Mouse (Mus musculus) liver, embryonic 11.5 days (tissue): Measurements from ENCODE around the gene Fzd9. TPM values are rescaled to one million over a fixed set of nuclear protein-coding genes. Genes with fewer than 3 reads are reported as not detected.

Experiments used
- ATAC-seq: fragments of 200-750 bp; cut with Nextera tagmentation; replicated peaks from 2 replicates; pipeline ENCODE4 v1.8.0; 2017; ENCODE audit warnings: moderate number of reproducible peaks, mild to moderate bottlenecking, moderate TSS enrichment, moderate library complexity; ENCODE audit not compliant: low FRiP score
- DNase-seq: peaks from one replicate; pipeline ENCODE4 v3.0.0-alpha.2; 2017; ENCODE audit warnings: low spot score
- H3K27ac ChIP-seq: fragments of 300-500 bp; sonication (generic); 2 replicates; pipeline ENCODE4 v1.5.1; 2014; ENCODE audit warnings: mild to moderate bottlenecking, low read depth, low read length, control low read depth
- H3K27me3 ChIP-seq: fragments of 300-500 bp; sonication (generic); replicated peaks from 2 replicates; pipeline ENCODE4 v1.6.1; 2014; ENCODE audit warnings: low read length, mixed read lengths; ENCODE audit not compliant: control insufficient read depth, insufficient read depth
- H3K36me3 ChIP-seq: fragments of 300-500 bp; sonication (generic); 2 replicates; pipeline ENCODE4 v1.6.1; 2014; ENCODE audit warnings: mild to moderate bottlenecking, low read length, moderate library complexity, mixed read lengths; ENCODE audit not compliant: control insufficient read depth, insufficient read depth
- H3K4me1 ChIP-seq: fragments of 300-500 bp; sonication (generic); replicated peaks from 2 replicates; pipeline ENCODE4 v1.6.1; 2014; ENCODE audit warnings: low read length, mixed read lengths; ENCODE audit not compliant: control insufficient read depth, insufficient read depth
- H3K4me2 ChIP-seq: fragments of 300-500 bp; sonication (generic); 2 replicates; pipeline ENCODE4 v1.6.1; 2014; ENCODE audit warnings: mild to moderate bottlenecking, control low read depth, moderate library complexity
- H3K4me3 ChIP-seq: fragments of 300-500 bp; sonication (generic); 2 replicates; pipeline ENCODE4 v1.5.1; 2014; ENCODE audit warnings: low read depth, low read length, control low read depth
- H3K9ac ChIP-seq: fragments of 300-500 bp; sonication (generic); 2 replicates; pipeline ENCODE4 v1.6.1; 2014; ENCODE audit warnings: low read depth, low read length, control low read depth
- H3K9me3 ChIP-seq: fragments of 300-500 bp; sonication (generic); 2 replicates; pipeline ENCODE4 v1.6.1; 2016; ENCODE audit warnings: low read length, inconsistent platforms, mixed read lengths; ENCODE audit not compliant: control insufficient read depth
- WGBS: fragments of 180-500 bp; shearing (Covaris S2); extraction: QIAGEN DNeasy Blood & Tissue Kit; methylation state at CpG from one replicate; pipeline ENCODE4 v1.1.7; 2014; 5-methylcytosine and 5-hydroxymethylcytosine counted together
- polyA plus RNA-seq: library from polyadenylated mRNA; unstranded; fragments of >200 nt; fragmentation: Nextera tagmentation; extraction: Ambion mirVana; gene quantifications from 2 replicates; pipeline ENCODE4 v1.2.1, GENCODE M21; 2014

The Fzd9 gene
- polyA plus RNA-seq, 1 experiment from 2014 or later, result 0.47 TPM

DNA sequence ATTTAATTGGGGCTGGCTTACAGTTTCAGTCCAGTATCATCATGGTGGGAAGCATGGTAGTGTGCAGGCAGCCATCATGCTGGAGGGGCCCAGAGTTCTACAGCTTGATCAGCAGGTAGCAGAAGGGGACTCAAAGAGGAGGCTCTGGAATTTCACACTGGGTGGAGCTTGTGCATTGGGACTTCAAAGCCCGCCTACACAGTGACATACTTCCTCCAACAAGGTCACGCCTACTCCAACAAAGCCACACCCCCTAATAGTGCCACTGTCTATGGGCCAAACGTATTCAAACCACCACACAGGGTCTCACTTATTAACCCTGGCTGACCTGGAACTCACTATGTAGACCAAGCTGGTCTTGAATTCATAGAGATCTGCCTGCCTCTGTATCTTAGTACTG is 5.1 kb upstream of the Fzd9 start:
- no peaks in the 10 kb centered on the region; the same call in 1 of the 2 replicates for H3K27me3 ChIP-seq

DNA sequence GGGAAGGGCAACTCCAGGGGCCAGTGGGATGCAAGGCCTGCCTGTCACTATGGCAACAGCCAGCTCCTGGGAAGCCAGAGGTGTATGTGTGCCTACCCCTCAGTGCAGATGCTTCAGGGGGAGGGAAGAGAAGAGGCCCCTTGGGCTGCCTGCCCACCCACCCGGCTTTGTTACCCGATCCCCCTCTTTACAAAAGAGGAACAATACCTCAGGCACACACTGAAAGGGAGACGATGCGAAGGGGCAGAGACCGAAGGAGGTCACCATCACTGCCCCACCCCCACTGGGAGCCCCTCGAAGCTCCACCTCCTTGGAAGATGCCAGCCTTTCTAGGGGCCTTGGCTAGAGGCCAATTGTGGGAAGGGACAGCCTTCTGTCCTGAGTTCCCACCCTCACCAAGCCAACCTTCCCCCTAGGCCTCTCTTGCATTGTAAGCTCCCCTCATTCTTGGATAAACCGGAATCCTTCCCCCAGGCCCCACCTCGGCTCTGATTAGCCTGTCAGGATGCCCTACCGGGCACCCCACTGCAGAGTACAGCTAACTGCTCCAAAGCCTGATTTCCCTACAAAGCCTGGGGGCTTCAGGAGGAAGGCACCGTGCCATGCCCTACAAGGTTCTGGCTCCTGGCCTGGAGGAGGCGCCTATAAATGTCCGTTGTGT is 2.8 kb upstream of the Fzd9 start:
- DNase-seq, result no peak
- Histone ChIP-seq H3K27ac (no peak overlapping the region), H3K36me3 (no peaks in the 10 kb centered on the region), H3K4me1 (peaks cover 7% of the 10 kb centered on the region; the same call in 1 of the 2 replicates), H3K27me3 (peaks cover 20% of the 10 kb centered on the region), H3K9me3 (peaks cover 3% of the 10 kb centered on the region; the same call in 1 of the 2 replicates), H3K4me2 (no peak overlapping the region), H3K9ac (no peak overlapping the region), H3K4me3 (no peak overlapping the region)
- 30% methylated on average over 12 of the region's 12 CpGs for WGBS
- ATAC-seq, result no peak

More for the DNA sequence above, 5.1 kb upstream of the Fzd9 start:
- no peak for DNase-seq
- no peak overlapping the region for H3K9ac ChIP-seq
- no peaks in the 10 kb centered on the region for H3K4me1 ChIP-seq
- WGBS, result 86% methylated on average over 3 of the region's 3 CpGs
- H3K36me3 ChIP-seq, result no peaks in the 10 kb centered on the region
- H3K4me2 ChIP-seq, result no peak overlapping the region
- peaks cover 3% of the 10 kb centered on the region; the same call in 1 of the 2 replicates for H3K9me3 ChIP-seq
- no peak overlapping the region for H3K4me3 ChIP-seq
- no peak for ATAC-seq
- no peak overlapping the region for H3K27ac ChIP-seq

DNA sequence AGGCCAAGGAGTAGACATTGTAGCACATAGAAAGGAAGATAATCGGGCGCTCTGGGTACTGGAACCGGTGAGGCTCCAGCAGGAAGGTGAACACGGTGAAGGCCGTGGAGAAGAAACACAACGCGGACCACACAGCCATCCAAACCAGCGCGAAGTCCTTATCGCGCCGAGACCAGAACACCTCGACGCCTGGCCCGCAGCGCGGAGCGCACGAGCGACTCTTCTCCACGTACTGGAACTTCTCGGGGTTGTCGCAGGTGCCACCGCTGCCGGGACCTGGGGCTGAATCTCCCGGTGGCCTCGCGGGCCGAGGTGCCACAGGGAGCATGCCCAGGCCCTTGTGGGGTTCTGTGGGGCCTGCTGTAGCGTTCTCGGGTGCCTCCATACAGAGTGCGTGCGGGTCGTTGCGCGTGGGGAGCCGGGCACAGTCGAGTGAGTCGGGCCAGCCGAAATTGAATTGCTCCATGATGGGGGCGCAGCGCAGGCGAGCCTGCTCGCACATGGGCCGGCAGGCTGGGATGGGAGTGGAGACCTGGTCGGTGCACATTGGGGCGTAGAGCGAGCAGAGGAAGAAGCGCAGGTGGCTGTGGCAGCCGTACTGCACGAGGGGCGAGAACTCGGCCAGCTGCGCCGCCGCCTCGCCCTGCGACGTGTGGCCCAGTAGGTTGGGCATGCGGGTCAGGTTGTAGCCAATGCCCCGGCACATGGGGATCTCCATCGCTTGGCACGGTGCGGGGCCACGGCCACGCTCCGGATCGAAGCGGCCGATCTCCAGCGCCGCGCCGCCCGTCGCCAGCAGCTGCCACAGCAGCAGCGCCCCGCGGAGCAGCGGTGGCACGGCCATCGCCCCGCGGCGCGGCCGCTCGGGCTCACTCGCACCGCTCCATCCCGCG is 598 bp downstream of the Fzd9 start:
- no peaks in the 10 kb centered on the region for H3K9me3 ChIP-seq
- peak overlapping the region; percentile 57; the same call in 1 of the 2 replicates for H3K9ac ChIP-seq
- H3K4me3 ChIP-seq, result peak overlapping the region; percentile 52
- peak; percentile 58 for ATAC-seq
- WGBS, result 3% methylated on average over 92 of the region's 92 CpGs
- peak; percentile 62 for DNase-seq
- H3K36me3 ChIP-seq, result peaks cover 11% of the 10 kb centered on the region; the same call in 1 of the 2 replicates
- peak overlapping the region; percentile 100 for H3K4me2 ChIP-seq
- H3K27ac ChIP-seq, result no peak overlapping the region
- H3K27me3 ChIP-seq, result peaks cover 25% of the 10 kb centered on the region
- peaks cover 7% of the 10 kb centered on the region; the same call in 1 of the 2 replicates for H3K4me1 ChIP-seq

DNA sequence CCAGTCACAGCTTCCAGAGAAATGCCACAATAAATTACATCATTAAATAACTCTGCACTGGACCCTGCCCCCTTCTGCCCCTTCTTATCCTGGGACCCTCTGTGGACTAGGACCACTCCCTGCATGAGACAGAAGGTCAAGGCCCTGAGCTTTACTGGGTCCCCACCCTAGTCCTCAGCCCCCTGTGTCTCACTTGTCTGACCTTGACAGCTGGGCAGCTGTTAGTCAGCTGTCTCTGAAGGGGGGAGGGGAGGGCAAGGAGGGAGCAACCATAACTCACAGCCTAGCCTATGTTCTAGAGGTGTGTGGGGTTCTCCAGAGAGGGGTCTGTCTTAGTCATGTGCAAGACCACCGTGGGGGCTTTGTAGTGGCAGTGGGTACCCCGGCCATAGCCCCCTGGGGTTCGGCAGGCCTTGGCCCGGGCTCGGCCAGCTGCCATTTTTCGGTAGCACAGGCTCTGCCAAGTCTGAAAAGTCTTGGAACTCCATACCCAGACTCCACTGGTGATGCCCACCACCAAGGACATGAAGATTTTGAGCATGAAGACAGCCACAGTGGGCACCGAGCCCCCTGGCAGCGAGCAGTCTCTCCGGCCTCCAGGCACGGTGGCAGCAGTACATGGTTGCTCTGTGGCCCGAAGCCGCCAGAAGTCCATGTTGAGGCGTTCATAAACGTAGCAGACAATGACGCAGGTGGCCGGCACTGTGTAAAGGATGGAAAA is 1.9 kb downstream of the Fzd9 start:
- H3K4me2 ChIP-seq, result no peak overlapping the region
- peaks cover 22% of the 10 kb centered on the region for H3K36me3 ChIP-seq
- no peak overlapping the region for H3K9ac ChIP-seq
- ATAC-seq (no peak), DNase-seq (no peak)
- peaks cover 7% of the 10 kb centered on the region; the same call in 1 of the 2 replicates for H3K4me1 ChIP-seq
- peaks cover 25% of the 10 kb centered on the region for H3K27me3 ChIP-seq
- no peak overlapping the region for H3K27ac ChIP-seq
- H3K9me3 ChIP-seq, result no peaks in the 10 kb centered on the region
- H3K4me3 ChIP-seq, result no peak overlapping the region
- WGBS, result 80% methylated on average over 16 of the region's 16 CpGs

DNA sequence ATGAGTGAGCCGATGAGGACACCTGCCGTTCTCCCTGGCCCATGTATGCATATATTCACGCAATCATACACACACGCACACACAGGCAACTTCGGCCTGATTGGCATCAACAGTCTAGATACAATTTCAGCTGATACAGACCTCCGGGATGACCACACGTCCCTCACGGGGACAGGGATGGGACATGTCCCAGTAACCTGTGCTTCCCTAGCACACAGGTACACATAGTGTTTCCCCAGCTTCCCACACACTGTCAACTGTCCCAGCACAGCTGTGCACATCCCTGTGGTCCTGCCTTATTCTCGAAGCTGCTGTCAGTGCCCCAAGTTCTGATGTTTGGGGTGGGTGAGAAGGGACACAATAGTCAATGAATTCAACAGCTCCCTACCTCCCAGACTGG is 3.7 kb downstream of the Fzd9 start:
- ATAC-seq (no peak), DNase-seq (no peak)
- Histone ChIP-seq H3K4me1 (peaks cover 7% of the 10 kb centered on the region; the same call in 1 of the 2 replicates), H3K27me3 (peaks cover 25% of the 10 kb centered on the region), H3K4me2 (no peak overlapping the region), H3K4me3 (no peak overlapping the region), H3K36me3 (peaks cover 39% of the 10 kb centered on the region), H3K27ac (no peak overlapping the region), H3K9ac (no peak overlapping the region), H3K9me3 (no peaks in the 10 kb centered on the region)
- 78% methylated on average over 9 of the region's 9 CpGs for WGBS

DNA sequence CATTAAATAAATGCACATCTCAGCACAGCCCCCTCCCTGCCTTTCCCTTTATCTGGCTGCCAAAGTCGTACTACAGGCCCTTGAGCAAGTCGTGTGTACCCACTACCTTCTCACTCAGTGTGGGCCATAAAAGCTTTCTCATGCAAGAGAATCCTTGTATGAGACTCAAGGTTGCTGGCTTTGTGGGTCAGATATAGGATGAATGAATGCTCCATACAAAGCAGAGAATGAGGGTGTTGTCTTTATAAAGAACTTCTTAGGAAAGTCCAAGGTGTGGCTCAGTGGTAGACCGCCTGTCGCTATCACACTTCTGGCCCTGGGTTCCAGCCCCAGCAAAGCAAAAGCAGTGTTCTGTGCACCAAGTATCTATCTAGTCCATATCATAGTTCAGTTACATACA is 4.5 kb downstream of the Fzd9 start:
- DNase-seq (no peak), ATAC-seq (no peak)
- Histone ChIP-seq H3K9ac (no peak overlapping the region), H3K9me3 (no peaks in the 10 kb centered on the region), H3K4me2 (no peak overlapping the region), H3K36me3 (peaks cover 47% of the 10 kb centered on the region), H3K4me3 (no peak overlapping the region), H3K27ac (no peak overlapping the region), H3K27me3 (peaks cover 25% of the 10 kb centered on the region), H3K4me1 (peaks cover 7% of the 10 kb centered on the region; the same call in 1 of the 2 replicates)
- WGBS, result 73% methylated on average over 4 of the region's 4 CpGs

DNA sequence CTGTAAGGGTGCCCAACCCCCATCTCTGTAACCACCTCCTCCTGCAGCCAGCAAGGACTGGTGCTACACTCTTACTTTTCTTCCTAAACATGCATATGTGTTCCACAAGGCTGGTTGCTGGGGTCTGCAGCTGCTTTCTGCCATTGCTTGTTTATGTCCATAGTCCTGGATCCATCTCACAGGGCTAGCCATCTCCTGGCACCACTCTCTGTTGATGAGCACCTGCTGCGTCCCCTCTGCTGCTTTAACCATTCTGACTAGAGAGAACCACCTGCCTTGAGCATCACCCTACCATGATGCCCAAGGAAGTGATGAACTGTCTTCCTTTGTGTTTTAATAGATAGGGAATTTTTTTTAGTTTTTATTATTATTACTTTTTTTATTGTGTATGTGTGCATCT is 7.9 kb downstream of the Fzd9 start:
- Histone ChIP-seq H3K4me2 (no peak overlapping the region), H3K27me3 (no peaks in the 10 kb centered on the region), H3K4me3 (no peak overlapping the region), H3K36me3 (peaks cover 77% of the 10 kb centered on the region), H3K4me1 (no peaks in the 10 kb centered on the region), H3K27ac (no peak overlapping the region), H3K9ac (no peak overlapping the region), H3K9me3 (no peaks in the 10 kb centered on the region)
- 89% methylated on average over 1 of the region's 1 CpGs for WGBS
- no peak for ATAC-seq
- no peak for DNase-seq

DNA sequence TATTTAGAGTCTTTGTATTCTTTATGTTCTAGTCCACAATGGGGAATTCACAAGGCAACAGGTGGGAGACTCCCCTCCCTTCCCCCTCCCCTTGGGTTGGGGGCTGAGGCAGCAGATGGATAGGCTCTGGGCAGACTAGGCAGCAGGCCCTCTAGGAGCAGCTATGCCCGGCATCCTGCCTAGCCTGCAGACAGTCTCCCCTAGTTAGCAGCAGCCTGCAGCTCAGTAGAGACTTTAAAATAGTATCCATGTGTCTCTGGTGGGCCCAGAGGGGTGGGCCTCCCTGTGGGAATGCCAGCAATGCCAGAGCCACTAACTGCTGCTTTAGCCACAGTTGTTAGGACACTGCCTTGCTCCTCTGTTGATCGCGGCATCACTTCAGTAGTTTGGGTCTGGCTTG is 8.4 kb downstream of the Fzd9 start:
- peaks cover 82% of the 10 kb centered on the region for H3K36me3 ChIP-seq
- no peak overlapping the region for H3K27ac ChIP-seq
- WGBS, result 94% methylated on average over 3 of the region's 3 CpGs
- ATAC-seq (no peak), DNase-seq (no peak)
- H3K4me2 ChIP-seq, result no peak overlapping the region
- no peaks in the 10 kb centered on the region for H3K4me1 ChIP-seq
- no peaks in the 10 kb centered on the region for H3K9me3 ChIP-seq
- H3K27me3 ChIP-seq, result no peaks in the 10 kb centered on the region
- no peak overlapping the region for H3K4me3 ChIP-seq
- no peak overlapping the region for H3K9ac ChIP-seq
